Mouse (Mus musculus) limb, embryonic 11.5 days (tissue): ENCODE data around the gene Naf1. TPM values are rescaled to one million over a fixed set of nuclear protein-coding genes. Genes with fewer than 3 reads are reported as not detected.

Experiments
- ATAC-seq: fragments of 200-750 bp; cut with Nextera tagmentation; 2 replicates; pipeline ENCODE4 v1.8.0; 2017; ENCODE audit warnings: low read depth; ENCODE audit not compliant: insufficient number of reproducible peaks, low FRiP score, low TSS enrichment
- DNase-seq: peaks from one replicate; pipeline ENCODE4 v3.0.0-alpha.2; 2015; ENCODE audit warnings: low spot score
- H3K27ac ChIP-seq: fragments of 300-500 bp; sonication (generic); replicated peaks from 2 replicates; pipeline ENCODE4 v1.5.1; 2014; ENCODE audit warnings: low read depth, mild to moderate bottlenecking, low read length
- H3K27me3 ChIP-seq: fragments of 300-500 bp; sonication (generic); 2 replicates; pipeline ENCODE4 v1.6.1; 2014; ENCODE audit warnings: mild to moderate bottlenecking, low read length, mixed read lengths; ENCODE audit not compliant: control insufficient read depth, insufficient read depth
- H3K36me3 ChIP-seq: fragments of 300-500 bp; sonication (generic); 2 replicates; pipeline ENCODE4 v1.6.1; 2014; ENCODE audit warnings: mild to moderate bottlenecking, low read length, moderate library complexity, mixed read lengths; ENCODE audit not compliant: control insufficient read depth, insufficient read depth
- H3K4me1 ChIP-seq: fragments of 300-500 bp; sonication (generic); 2 replicates; pipeline ENCODE4 v1.6.1; 2014; ENCODE audit warnings: low read length, mixed read lengths; ENCODE audit not compliant: control insufficient read depth, insufficient read depth
- H3K4me2 ChIP-seq: fragments of 300-500 bp; sonication (generic); 2 replicates; pipeline ENCODE4 v1.6.1; 2014; ENCODE audit warnings: low read depth, mild to moderate bottlenecking, moderate library complexity; ENCODE audit not compliant: severe bottlenecking
- H3K4me3 ChIP-seq: fragments of 300-500 bp; sonication (generic); 2 replicates; pipeline ENCODE4 v1.5.1; 2014; ENCODE audit warnings: low read depth, low read length
- H3K9ac ChIP-seq: fragments of 300-500 bp; sonication (generic); 2 replicates; pipeline ENCODE4 v1.6.1; 2014; ENCODE audit warnings: mild to moderate bottlenecking, low read length
- H3K9me3 ChIP-seq: fragments of 300-500 bp; sonication (generic); 2 replicates; pipeline ENCODE4 v1.6.1; 2016; ENCODE audit warnings: low read length; ENCODE audit not compliant: control insufficient read depth
- WGBS: fragments of 180-500 bp; shearing (Covaris S2); extraction: QIAGEN DNeasy Blood & Tissue Kit; methylation state at CpG from one replicate; pipeline ENCODE4 v1.1.7; 2014; 5-methylcytosine and 5-hydroxymethylcytosine counted together
- polyA plus RNA-seq: library from polyadenylated mRNA; unstranded; fragments of >200 nt; fragmentation: Nextera tagmentation; extraction: Ambion mirVana; gene quantifications from 2 replicates; pipeline ENCODE4 v1.2.1, GENCODE M21; 2014

Naf1 gene
- 4.9 and 5.7 TPM in 2 replicates for polyA plus RNA-seq

DNA sequence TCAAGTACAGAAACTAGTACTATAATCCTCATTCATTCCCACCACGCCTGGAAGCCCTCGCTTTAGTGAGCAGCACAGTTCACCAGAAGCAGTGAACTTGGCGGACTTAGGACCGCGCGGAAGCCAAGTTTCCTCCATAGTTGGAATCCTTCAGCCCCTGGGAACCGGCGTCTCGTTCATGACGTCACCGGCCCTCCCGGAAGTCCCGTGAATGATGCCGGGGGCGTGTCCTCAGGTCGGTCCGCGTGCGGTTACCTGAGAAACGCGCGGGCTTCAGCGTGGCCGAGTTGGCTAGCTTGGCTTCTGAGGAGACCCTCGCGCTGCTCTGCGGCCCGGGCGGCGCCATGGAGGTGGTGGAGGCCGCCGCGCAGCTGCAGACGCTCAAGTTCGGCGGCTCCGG, at the start of gene Naf1:
Gene Naf1, plus strand, starts transcription at position 195 of the 400 bp plus-strand sequence.
- peak within 1 kb of the TSS; percentile 60 for H3K4me2 ChIP-seq
- under 1% methylated on average over 37 of the region's 37 CpGs for WGBS
- H3K27me3 ChIP-seq: no peaks in the 10 kb centered on the region
- H3K9ac ChIP-seq: peak within 1 kb of the TSS; percentile 79
- peak; percentile 98 for DNase-seq
- H3K4me1 ChIP-seq: no peaks in the 10 kb centered on the region
- H3K4me3 ChIP-seq: peak within 1 kb of the TSS; percentile 66
- H3K27ac ChIP-seq: peak within 1 kb of the TSS; percentile 68; the same call in 1 of the 2 replicates
- no peaks in the 10 kb centered on the region for H3K36me3 ChIP-seq
- H3K9me3 ChIP-seq: no peaks in the 10 kb centered on the region
- peak; percentile 96 for ATAC-seq

DNA sequence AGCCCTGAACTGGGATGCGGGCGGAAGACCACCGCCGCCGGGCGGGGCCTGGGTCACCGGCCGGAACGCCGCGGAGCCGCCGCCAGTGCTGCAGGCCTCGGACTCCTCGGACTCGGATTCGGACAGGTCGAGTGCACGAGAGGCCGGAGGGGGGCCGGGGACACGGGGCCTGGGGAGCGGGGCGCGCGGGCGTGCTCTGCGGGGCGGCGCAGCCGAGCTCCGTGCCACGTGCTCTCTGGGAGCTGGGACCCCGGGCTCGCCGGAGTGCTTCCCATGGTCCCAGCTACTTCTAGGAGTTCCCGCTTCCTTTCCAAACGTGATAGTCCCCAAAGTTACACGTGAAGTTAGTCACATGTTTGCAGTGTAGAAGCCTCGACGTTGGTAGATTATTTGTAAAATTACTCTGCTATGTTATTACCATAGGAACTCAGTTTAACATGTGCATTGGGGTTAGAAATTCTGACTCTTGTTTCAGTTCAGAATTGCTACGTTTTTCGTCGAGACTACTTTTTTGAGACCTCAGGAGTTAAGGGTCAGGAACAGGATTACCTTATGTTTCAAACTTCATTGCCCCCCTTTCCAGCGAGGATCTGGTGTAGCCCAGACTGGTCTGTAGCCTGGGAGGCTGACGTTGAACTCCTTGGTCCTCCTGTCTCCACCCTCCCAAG, 1.0 kb downstream of the Naf1 start:
- no peaks in the 10 kb centered on the region for H3K4me1 ChIP-seq
- no peaks in the 10 kb centered on the region for H3K9me3 ChIP-seq
- H3K27me3 ChIP-seq: no peaks in the 10 kb centered on the region
- DNase-seq (peak; percentile 72), ATAC-seq (peak; percentile 78; the same call in 1 of the 2 replicates)
- peak overlapping the region; percentile 60 for H3K4me2 ChIP-seq
- under 1% methylated on average over 30 of the region's 46 CpGs for WGBS
- no peak overlapping the region for H3K27ac ChIP-seq
- peak overlapping the region; percentile 79 for H3K9ac ChIP-seq
- H3K4me3 ChIP-seq: peak overlapping the region; percentile 66
- H3K36me3 ChIP-seq: no peaks in the 10 kb centered on the region

DNA sequence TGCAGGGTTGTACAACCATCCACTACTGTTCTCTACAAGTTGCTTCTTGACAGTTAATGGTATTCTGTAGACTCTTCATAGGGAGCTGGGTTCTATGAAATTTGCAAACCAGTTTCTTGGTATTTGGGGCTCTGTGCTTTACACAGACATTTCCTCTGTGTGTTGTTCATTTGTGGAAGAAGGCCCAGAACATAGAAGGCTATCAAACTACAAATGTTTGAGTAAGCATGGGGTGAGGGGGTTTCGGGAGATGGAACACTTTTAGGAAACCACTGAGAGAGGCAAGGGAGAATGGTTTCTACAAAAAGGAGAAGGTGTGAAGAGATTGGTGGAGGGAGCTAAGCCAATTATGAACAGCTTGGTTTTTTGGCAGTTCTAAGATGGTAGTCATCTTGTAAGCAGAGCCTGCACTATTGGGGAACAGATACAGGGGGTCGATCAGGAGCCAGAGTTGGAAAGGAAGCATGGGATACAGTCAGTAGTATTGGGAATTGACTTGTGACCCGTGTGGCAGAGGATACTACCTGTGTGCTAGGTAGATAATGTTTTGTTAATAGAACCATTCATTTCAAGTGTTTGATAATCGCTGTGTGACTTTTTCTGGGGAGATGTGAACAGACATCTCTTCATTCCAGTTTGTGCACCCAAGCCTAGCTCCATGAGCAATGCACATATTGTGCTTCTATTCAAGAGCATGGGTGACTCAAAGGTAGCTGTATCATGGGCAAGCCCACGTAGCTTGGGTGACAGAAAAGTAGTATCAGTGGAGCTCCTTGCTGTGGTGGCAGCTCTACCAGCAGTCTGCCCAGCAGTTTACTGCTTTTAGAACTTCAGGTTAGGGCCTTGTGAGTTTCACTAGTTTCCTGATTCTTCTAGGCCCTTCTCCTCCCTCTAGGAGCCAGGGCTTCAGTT, 1.8 kb downstream of the Naf1 start:
- Histone ChIP-seq H3K4me1 (no peaks in the 10 kb centered on the region), H3K27me3 (no peaks in the 10 kb centered on the region), H3K36me3 (no peaks in the 10 kb centered on the region), H3K9me3 (no peaks in the 10 kb centered on the region), H3K4me2 (peak overlapping the region; percentile 60), H3K9ac (peak overlapping the region; percentile 79; the same call in 1 of the 2 replicates), H3K27ac (no peak overlapping the region), H3K4me3 (peak overlapping the region; percentile 66)
- DNase-seq (no peak), ATAC-seq (no peak)
- 53% methylated on average over 5 of the region's 5 CpGs for WGBS

DNA sequence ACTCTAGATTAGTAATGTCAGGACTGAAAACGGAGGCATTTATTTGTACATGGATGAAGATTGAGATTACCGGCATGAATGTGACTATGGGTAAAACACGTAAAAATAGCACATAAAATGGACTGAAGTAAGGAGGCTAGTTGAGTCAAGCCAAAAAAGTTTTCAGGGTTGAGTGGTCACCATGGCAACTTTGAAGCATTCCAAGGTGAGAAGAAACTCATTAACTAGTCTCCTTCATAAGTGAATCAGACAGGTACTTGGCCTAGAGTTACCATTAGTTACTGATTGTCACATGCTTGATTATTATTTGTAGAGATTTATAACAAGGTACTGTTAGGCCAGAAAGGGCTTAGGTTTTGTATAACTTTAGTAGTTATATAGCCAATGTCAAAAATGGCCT, 3.7 kb downstream of the Naf1 start:
- no peak for DNase-seq
- Histone ChIP-seq H3K4me3 (no peak overlapping the region), H3K27ac (no peak overlapping the region), H3K4me1 (no peaks in the 10 kb centered on the region), H3K36me3 (no peaks in the 10 kb centered on the region), H3K27me3 (no peaks in the 10 kb centered on the region), H3K4me2 (no peak overlapping the region), H3K9me3 (no peaks in the 10 kb centered on the region), H3K9ac (no peak overlapping the region)
- no peak for ATAC-seq
- WGBS: 95% methylated on average over 3 of the region's 3 CpGs

DNA sequence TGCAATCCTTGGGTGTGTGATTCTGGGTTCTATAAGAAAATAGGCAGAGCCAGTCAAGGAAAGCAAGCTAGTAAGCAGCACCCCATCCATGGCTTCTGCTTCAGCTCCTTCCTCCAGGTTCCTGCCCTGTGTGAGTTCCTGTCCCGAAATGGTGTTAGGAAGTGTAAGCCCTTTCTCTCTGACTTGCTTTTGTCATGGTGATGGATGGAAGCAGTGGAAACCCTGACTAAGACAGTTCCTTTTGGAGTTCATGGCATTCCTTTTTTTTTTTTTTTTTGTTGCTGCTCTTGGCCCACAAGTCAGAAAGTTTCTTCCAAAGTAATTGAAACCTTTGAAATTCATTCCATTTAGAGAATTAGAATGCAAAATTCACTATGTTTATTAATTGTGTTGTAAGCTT, 5.1 kb downstream of the Naf1 start:
- H3K27ac ChIP-seq: no peak overlapping the region
- no peak for DNase-seq

DNA sequence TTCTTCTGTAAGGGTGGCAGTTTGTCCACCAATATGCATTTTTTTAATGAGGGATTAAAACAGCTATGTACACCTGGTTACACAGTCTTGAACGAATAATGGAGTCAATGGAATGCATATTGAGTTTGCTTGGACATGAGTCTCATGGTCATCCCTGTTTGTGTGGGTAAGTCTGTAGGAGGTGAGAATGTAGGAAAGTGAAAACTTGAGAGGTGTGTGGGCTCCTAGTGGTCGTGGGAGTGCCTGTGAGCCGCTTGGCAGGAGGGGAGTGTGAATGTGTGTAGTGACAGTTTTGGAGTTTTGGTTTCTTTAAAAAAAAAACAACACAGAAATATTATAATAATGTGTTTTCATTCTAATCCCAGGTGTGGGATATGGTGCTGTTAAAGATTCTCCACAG, 7.7 kb downstream of the Naf1 start:
- no peak overlapping the region for H3K4me3 ChIP-seq
- no peaks in the 10 kb centered on the region for H3K36me3 ChIP-seq
- no peaks in the 10 kb centered on the region for H3K9me3 ChIP-seq
- no peak overlapping the region for H3K27ac ChIP-seq
- no peak overlapping the region for H3K9ac ChIP-seq
- H3K4me2 ChIP-seq: no peak overlapping the region
- ATAC-seq (no peak), DNase-seq (no peak)
- no peaks in the 10 kb centered on the region for H3K4me1 ChIP-seq
- whole genome bisulfite sequencing: 54% methylated on average over 3 of the region's 3 CpGs
- no peaks in the 10 kb centered on the region for H3K27me3 ChIP-seq

More for the DNA sequence above, 5.1 kb downstream of the Naf1 start:
- Histone ChIP-seq H3K4me3 (no peak overlapping the region), H3K4me2 (no peak overlapping the region), H3K4me1 (no peaks in the 10 kb centered on the region), H3K27me3 (no peaks in the 10 kb centered on the region), H3K36me3 (no peaks in the 10 kb centered on the region), H3K9ac (no peak overlapping the region), H3K9me3 (no peaks in the 10 kb centered on the region)
- no peak for ATAC-seq
- 58% methylated on average over 1 of the region's 1 CpGs for WGBS

DNA sequence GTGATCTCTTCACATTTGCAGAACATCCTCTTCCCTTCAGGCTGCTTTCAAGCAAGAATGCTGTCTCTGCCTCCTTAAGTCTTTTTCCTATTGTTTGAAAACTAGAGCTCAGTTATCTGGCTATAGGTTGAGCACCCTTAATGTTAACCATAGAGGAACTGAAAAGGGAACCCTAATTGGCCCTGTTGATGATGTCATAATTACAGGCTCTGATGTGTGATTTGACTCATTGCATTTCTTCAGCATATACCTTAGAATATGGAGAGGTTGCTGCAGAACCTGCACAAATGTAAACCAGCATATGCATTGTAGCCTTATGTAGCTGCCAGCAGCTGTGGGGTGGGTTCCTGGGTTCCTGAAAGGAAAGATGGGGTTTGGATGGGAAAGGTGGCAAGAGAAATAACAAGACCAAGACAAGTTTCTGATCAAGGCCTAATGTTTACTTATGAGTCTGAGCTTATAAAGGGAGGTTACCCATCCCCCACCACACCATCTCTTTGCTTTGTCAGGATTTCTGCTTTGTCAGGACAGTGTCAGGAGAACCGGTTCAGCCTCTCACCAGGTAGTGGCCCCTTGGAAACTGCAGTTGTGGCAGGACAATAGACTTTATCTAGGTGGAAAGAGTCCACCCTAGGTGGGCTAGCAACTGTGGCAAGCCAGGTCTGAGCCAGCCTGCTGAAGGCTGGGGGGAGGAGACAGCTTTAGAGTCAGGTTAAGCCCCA, 9.4 kb downstream of the Naf1 start:
- H3K4me2 ChIP-seq: no peak overlapping the region
- 9% methylated on average over 1 of the region's 1 CpGs for WGBS
- no peaks in the 10 kb centered on the region for H3K4me1 ChIP-seq
- H3K9me3 ChIP-seq: no peaks in the 10 kb centered on the region
- H3K27me3 ChIP-seq: no peaks in the 10 kb centered on the region
- ATAC-seq: no peak
- no peak overlapping the region for H3K27ac ChIP-seq
- no peak overlapping the region for H3K4me3 ChIP-seq
- DNase-seq: no peak
- H3K36me3 ChIP-seq: no peaks in the 10 kb centered on the region
- H3K9ac ChIP-seq: no peak overlapping the region

DNA sequence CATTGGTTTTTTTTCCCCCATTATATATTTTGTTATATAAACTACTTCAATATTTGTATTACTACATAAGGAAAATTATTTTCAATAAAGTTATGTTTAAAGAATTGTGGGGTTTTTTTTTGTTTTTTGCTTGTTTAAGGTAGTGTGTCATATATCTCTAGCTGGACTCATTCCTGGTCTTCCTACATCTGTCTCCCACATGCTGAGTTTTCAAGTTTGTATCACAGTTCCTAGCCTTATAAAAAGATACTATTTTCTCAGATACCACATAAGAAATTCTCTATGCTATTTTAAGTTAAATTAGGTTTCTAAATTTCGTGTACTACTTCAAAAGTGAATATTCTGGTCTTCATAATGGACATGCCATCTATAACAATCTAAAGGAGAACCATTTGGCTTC, 23.8 kb downstream of the Naf1 start:
- no peak overlapping the region for H3K4me3 ChIP-seq
- H3K9me3 ChIP-seq: no peaks in the 10 kb centered on the region
- no peak overlapping the region for H3K4me2 ChIP-seq
- ATAC-seq (no peak), DNase-seq (no peak)
- no peaks in the 10 kb centered on the region for H3K27me3 ChIP-seq
- H3K27ac ChIP-seq: no peak overlapping the region
- H3K36me3 ChIP-seq: no peaks in the 10 kb centered on the region; the same call in 1 of the 2 replicates
- H3K9ac ChIP-seq: no peak overlapping the region
- 73% methylated on average over 1 of the region's 1 CpGs for WGBS
- H3K4me1 ChIP-seq: no peaks in the 10 kb centered on the region
